In the genomic region with DNA sequence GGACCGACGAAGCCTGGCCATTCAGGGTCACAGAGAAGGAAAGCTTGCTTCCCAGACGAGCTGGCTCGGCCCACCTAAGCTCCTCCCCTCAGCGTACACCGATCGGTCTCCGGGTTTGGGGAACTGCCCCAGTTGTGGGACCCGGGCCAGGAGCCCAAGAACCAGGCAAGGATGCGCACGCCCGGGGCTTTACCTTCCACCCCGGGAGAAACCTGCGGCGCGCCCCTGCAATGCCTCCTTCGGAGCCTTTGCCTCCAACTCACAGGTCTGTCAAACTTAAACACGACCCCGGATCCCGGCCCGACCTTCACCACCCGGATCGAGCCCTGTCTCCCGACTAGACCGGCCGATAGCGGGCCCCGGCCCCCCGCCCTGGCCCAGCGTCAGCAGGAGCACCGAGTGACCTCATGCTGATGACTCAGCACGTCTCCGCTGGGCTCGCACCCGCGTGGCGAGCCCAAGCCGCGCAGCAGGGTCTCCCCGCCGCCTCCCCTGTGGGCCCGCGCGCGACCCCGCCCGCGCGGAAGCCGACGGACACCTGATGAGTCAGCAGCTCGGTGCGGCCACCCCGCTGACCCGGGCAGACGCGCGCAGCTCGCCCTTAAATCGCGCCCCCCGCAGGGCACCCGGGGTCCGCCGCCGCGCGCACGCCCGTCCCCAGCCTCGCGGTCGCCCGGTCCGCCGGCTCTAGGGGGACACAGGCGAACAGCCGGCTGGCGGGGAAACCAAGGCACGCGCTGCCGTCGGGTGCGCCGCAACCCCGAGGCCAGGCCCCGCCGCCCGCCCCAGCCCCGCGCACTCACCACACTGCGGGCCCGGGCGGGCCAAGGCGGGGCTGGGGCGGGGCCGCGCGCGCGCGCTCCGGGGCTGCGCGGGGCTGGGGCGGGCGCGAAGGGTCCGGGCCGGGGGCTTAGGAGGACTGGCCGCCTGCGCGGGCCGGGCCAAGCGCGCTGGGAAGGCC, we compare ENCODE assay signal across 8 mouse cellular contexts. TPM values are rescaled to one million over a fixed set of nuclear protein-coding genes. Genes with fewer than 3 reads are reported as not detected.
DNase-seq lines count a peak whose midpoint lies in the region; ATAC-seq and TF ChIP-seq lines count a peak whose summit lies in the region.

No protein-coding gene starts in this region.

- peaks cover 6% of the 10 kb centered on the region; the same call in 1 of the 2 replicates for H3K4me1 ChIP-seq in forebrain, postnatal 0 days (ENCODE audit: insufficient read depth)
- peaks cover 48% of the 10 kb centered on the region for H3K4me1 ChIP-seq in hindbrain, embryonic 10.5 days (replicated peaks)

- peaks cover 11% of the 10 kb centered on the region for H3K36me3 ChIP-seq in forebrain, postnatal 0 days (ENCODE audit: insufficient read depth)
- H3K36me3 ChIP-seq in hindbrain, embryonic 10.5 days: peaks cover 22% of the 10 kb centered on the region

- peak overlapping the region; percentile 83 for H3K27ac ChIP-seq in forebrain, postnatal 0 days (ENCODE audit: low read depth, low read length)
- peak overlapping the region; percentile 98 for H3K27ac ChIP-seq in hindbrain, embryonic 10.5 days

- no peaks in the 10 kb centered on the region for H3K27me3 ChIP-seq in forebrain, postnatal 0 days (ENCODE audit: insufficient read depth, low read length)
- H3K27me3 ChIP-seq in hindbrain, embryonic 10.5 days (ENCODE audit: insufficient read depth, poor library complexity, severe bottlenecking): no peaks in the 10 kb centered on the region

- peak overlapping the region; percentile 90 for H3K4me2 ChIP-seq in forebrain, postnatal 0 days (ENCODE audit: low read depth)

- WGBS in forebrain, postnatal 0 days: under 1% methylated on average over 102 of the region's 116 CpGs
- under 1% methylated on average over 116 of the region's 116 CpGs for WGBS in hindbrain, embryonic 10.5 days

- TF ChIP-seq CTCF in forebrain, postnatal 0 days (IDR thresholded peaks at IDR 0.05; ENCODE audit: low read depth): no peak

- peak overlapping the region; percentile 85 for H3K9ac ChIP-seq in forebrain, postnatal 0 days

- peak overlapping the region; percentile 97 for H3K4me3 ChIP-seq in forebrain, postnatal 0 days (ENCODE audit: low read depth, low read length)
- peak overlapping the region; percentile 96 for H3K4me3 ChIP-seq in hindbrain, embryonic 10.5 days

- peak; percentile 66 for DNase-seq in MEL-GATA-1-ER (ENCODE audit: extremely low read depth, low read depth)
- peak; percentile 62 for DNase-seq in cerebellum, adult 8-10 months
- DNase-seq in forebrain, postnatal 0 days: peak; percentile 63
- peak; percentile 72 for DNase-seq in hindbrain, embryonic 10.5 days (ENCODE audit: low spot score)
- DNase-seq in layer of hippocampus, postnatal 36 days: peak; percentile 60 to 61
- DNase-seq in right cerebral cortex, adult 18-20 months: peak; percentile 57
- peak; percentile 72 for DNase-seq in urinary bladder, adult 2 months (ENCODE audit: low spot score)

- no peaks in the 10 kb centered on the region for H3K9me3 ChIP-seq in forebrain, postnatal 0 days (ENCODE audit: low read length)
- no peaks in the 10 kb centered on the region for H3K9me3 ChIP-seq in hindbrain, embryonic 10.5 days

- peak; percentile 78 for ATAC-seq in forebrain, postnatal 0 days
- peak; percentile 25 for ATAC-seq in megakaryocyte, adult 5-6 weeks (ENCODE audit: poor library complexity, severe bottlenecking)

RNA-seq across cellular contexts. Expression of a gene that starts 0.6 kb away (rescaled TPM):
- 37.5 and 40.1 TPM in 2 replicates for total RNA-seq in forebrain, postnatal 0 days (2014; rRNA removed)
- 24.6 and 39.7 TPM in 2 replicates for polyA plus RNA-seq in forebrain, postnatal 0 days (2015; fragmentation: Nextera tagmentation; extraction: Ambion mirVana)
- 23.1 and 26.2 TPM in 2 replicates for polyA plus RNA-seq in hindbrain, embryonic 10.5 days (2016; fragmentation: Nextera tagmentation; extraction: Ambion mirVana)
- total RNA-seq in layer of hippocampus, postnatal 36 days (2021): 10 to 100 TPM; 77.3 to 86.3 TPM
- 23.1 and 23.8 TPM in 2 replicates for total RNA-seq in megakaryocyte, adult 5-6 weeks (2015)
- 58.7 and 68.0 TPM in 2 replicates for total RNA-seq in megakaryocyte, adult 5-6 weeks (2017)
- polyA plus RNA-seq in urinary bladder, adult 2 months (2012; rRNA removed): 50.1 and 62.5 TPM in 2 replicates

RNA-seq across cellular contexts. Expression of a gene that starts 7.8 kb away (rescaled TPM):
- total RNA-seq in forebrain, postnatal 0 days (2014; rRNA removed): 48.7 and 51.8 TPM in 2 replicates
- polyA plus RNA-seq in forebrain, postnatal 0 days (2015; fragmentation: Nextera tagmentation; extraction: Ambion mirVana): 37.4 and 40.7 TPM in 2 replicates
- polyA plus RNA-seq in hindbrain, embryonic 10.5 days (2016; fragmentation: Nextera tagmentation; extraction: Ambion mirVana): 37.0 and 42.4 TPM in 2 replicates
- total RNA-seq in layer of hippocampus, postnatal 36 days (2021): 10 to 100 TPM; 40.7 to 41.5 TPM
- 51.4 and 53.6 TPM in 2 replicates for total RNA-seq in megakaryocyte, adult 5-6 weeks (2015)
- total RNA-seq in megakaryocyte, adult 5-6 weeks (2017): 119 and 121 TPM in 2 replicates
- 78.6 and 107 TPM in 2 replicates for polyA plus RNA-seq in urinary bladder, adult 2 months (2012; rRNA removed)

RNA-seq across cellular contexts. Expression of a gene that starts 10.7 kb away (rescaled TPM):
- total RNA-seq in forebrain, postnatal 0 days (2014; rRNA removed): 8.7 and 13.8 TPM in 2 replicates
- polyA plus RNA-seq in forebrain, postnatal 0 days (2015; fragmentation: Nextera tagmentation; extraction: Ambion mirVana): 19.5 and 23.0 TPM in 2 replicates
- polyA plus RNA-seq in hindbrain, embryonic 10.5 days (2016; fragmentation: Nextera tagmentation; extraction: Ambion mirVana): 37.6 and 38.7 TPM in 2 replicates
- total RNA-seq in layer of hippocampus, postnatal 36 days (2021): 1 to 10 TPM; 1.8 to 2.1 TPM
- total RNA-seq in megakaryocyte, adult 5-6 weeks (2015): 3.5 and 3.7 TPM in 2 replicates
- 2.9 TPM in 2 replicates for total RNA-seq in megakaryocyte, adult 5-6 weeks (2017)
- polyA plus RNA-seq in urinary bladder, adult 2 months (2012; rRNA removed): 15.5 and 18.5 TPM in 2 replicates

RNA-seq across cellular contexts. Expression of a gene that starts 15.1 kb away (rescaled TPM):
- 102 and 129 TPM in 2 replicates for total RNA-seq in forebrain, postnatal 0 days (2014; rRNA removed)
- 107 and 117 TPM in 2 replicates for polyA plus RNA-seq in forebrain, postnatal 0 days (2015; fragmentation: Nextera tagmentation; extraction: Ambion mirVana)
- polyA plus RNA-seq in hindbrain, embryonic 10.5 days (2016; fragmentation: Nextera tagmentation; extraction: Ambion mirVana): 139 and 160 TPM in 2 replicates
- total RNA-seq in layer of hippocampus, postnatal 36 days (2021): 100 to 1,000 TPM; 138 to 157 TPM
- total RNA-seq in megakaryocyte, adult 5-6 weeks (2015): 11.8 and 13.3 TPM in 2 replicates
- 17.3 and 22.6 TPM in 2 replicates for total RNA-seq in megakaryocyte, adult 5-6 weeks (2017)
- 87.2 and 120 TPM in 2 replicates for polyA plus RNA-seq in urinary bladder, adult 2 months (2012; rRNA removed)

RNA-seq across cellular contexts. Expression of a gene that starts 15.1 kb away (rescaled TPM):
- total RNA-seq in forebrain, postnatal 0 days (2014; rRNA removed): 1.1 and 3.2 TPM in 2 replicates
- polyA plus RNA-seq in forebrain, postnatal 0 days (2015; fragmentation: Nextera tagmentation; extraction: Ambion mirVana): 1.3 and 1.5 TPM in 2 replicates
- not detected in 2 replicates for polyA plus RNA-seq in hindbrain, embryonic 10.5 days (2016; fragmentation: Nextera tagmentation; extraction: Ambion mirVana)
- 1 to 10 TPM; 4.2 to 4.4 TPM for total RNA-seq in layer of hippocampus, postnatal 36 days (2021)
- total RNA-seq in megakaryocyte, adult 5-6 weeks (2015): not detected in 2 replicates
- total RNA-seq in megakaryocyte, adult 5-6 weeks (2017): not detected in 2 replicates
- 0.07 and 0.21 TPM in 2 replicates for polyA plus RNA-seq in urinary bladder, adult 2 months (2012; rRNA removed)

Comparison
In these comparisons a context has a peak if more than half of its experiments do, and no peak if none do; other contexts are left out.
1. Peak in every context shown above with its lines: DNase-seq, ATAC-seq, H3K4me3 ChIP-seq and H3K27ac ChIP-seq.